Mouse (Mus musculus) regulatory T cell (primary cell): ENCODE results near the gene Psme2.

Experiments
- in situ Hi-C: fragments of 300-600 bp; cut with MboI, MseI; formaldehyde crosslinking; loops from one replicate; pipeline ENCODE4 v1.15.1; 2025; ENCODE audit warnings: high pct_unique_total_duplicates

Gene Psme2

DNA sequence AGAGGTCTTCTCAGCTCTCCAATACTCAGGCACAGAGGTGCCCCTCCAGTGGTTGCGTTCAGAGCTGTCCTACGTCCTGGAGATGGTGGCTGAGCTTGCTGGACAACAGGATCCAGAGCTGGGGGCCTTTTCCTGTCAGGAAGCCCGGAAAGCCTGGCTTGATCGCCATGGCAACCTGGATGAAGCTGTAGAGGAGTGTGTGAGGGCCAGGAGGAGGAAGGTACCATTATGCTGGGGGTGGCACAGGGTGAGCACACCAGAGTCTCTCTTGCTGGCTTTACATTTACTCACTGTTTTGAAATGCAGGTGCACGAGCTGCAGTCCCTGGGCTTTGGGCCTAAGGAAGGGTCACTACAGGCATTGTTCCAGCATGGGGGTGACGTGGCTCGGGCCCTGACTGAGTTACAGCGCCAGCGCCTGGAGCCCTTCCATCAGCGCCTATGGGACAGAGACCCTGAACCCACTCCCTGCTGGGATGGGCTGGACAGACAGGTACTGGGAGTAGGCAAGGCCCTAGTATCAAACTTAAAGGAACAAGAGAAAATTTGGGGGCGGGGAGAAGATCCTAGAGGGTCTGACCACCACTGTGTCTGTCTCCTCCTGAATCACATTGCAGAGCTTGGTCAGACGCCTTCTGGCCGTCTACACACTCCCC lies 5.2 kb upstream of the Psme2 start:
- in situ Hi-C loops: loop anchor here (25.0 kb wide), 1 partner anchor 709 kb away; the partner anchor contains the start of genes Bcl2l2, Gm20521, Pabpn1 and Ppp1r3e

DNA sequence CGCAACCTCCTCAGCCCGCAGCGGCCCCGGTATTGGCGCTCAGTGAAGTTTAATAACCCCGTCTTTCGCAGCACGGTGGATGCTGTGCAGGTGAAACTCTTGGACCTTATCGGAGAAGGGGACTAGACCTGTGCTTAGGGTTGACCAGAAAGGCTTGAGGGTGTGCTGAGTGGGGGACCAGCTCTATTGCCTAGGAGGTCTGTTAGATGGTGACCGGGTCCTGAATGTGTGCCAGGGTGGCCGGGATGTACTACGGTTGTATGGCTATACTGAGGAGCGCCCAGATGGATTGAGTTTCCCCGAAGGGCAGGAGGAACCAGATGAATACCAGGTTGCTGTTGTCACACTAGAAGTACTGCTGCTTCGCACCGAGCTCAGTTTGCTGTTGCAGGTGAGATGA lies 1.3 kb upstream of the Psme2 start:
- in situ Hi-C loops: loop anchor here (25.0 kb wide), 1 partner anchor 705 kb away; the partner anchor contains the start of genes Bcl2l2, Gm20521, Pabpn1 and Ppp1r3e

GRCm38 (mm10) chr14:55591331-55591891 lies 498 bp upstream of the Psme2 start, which contains the start of gene Rnf31:
Gene Rnf31 (plus strand): TSS chr14:55591708.
- in situ Hi-C loops: loop anchor here (25.0 kb wide), 1 partner anchor 704 kb away; the partner anchor contains the start of genes Bcl2l2, Gm20521, Pabpn1 and Ppp1r3e

GRCm38 (mm10) chr14:55589771-55590448 lies 1.0 kb downstream of the Psme2 start:
- in situ Hi-C loops: loop anchor here (25.0 kb wide), 1 partner anchor 703 kb away; the partner anchor contains the start of genes Bcl2l2, Gm20521, Pabpn1 and Ppp1r3e

DNA sequence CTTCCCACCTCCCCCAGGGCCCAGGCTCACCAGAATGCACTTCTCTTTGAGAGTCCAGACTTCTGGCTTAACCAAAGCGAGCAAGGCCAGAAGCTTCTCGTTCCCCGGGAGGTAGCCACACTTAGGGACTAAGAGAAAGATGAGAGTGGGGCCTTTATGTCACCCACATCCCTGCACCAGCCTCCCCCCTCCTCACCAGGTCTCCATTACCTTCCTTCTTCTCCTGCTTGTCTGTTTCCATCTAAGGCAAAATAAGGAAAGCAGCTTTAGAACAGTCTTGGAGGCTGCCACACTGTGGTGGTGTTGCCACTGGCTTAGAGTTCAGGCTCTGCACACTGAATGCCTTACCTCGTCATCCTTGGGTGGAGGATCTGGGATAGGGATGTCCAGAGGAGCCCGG lies 1.6 kb downstream of the Psme2 start:
- in situ Hi-C loops: loop anchor here (25.0 kb wide), 1 partner anchor 702 kb away; the partner anchor contains the start of genes Bcl2l2, Gm20521, Pabpn1 and Ppp1r3e

- in situ Hi-C loops: loop anchor here (25.0 kb wide), 1 partner anchor 699 kb away; the partner anchor contains the start of genes Bcl2l2, Gm20521, Pabpn1 and Ppp1r3e
These were observed 4.8 kb downstream of the Psme2 start for GRCm38 (mm10) chr14:55586149-55586548.

DNA sequence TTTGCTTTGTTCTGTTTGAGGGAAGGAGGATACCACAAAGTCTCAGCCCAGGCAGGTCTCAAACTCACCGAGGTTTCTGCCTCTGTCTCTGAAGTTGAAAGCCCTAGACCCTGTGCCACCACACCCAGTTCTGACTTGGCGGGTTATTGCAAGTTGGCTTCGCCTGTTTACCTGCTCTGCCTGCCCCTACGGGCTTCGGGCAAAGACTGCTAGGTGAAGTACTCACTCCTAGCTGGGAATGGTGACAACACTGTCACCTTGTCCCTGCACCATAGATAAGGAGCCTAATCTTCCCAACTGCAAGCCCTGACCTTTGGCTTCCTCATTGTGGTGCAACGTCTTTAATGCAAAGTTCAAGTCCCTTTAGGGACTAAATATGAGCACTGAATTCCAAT lies 5.3 kb downstream of the Psme2 start:
- in situ Hi-C loops: loop anchor here (25.0 kb wide), 1 partner anchor 698 kb away; the partner anchor contains the start of genes Bcl2l2, Gm20521, Pabpn1 and Ppp1r3e

GRCm38 (mm10) chr14:55584702-55585565 lies 6.0 kb downstream of the Psme2 start, which contains the start of gene Emc9:
Gene Emc9 (minus strand): TSS chr14:55585302.
- in situ Hi-C loops: loop anchor here (25.0 kb wide), 1 partner anchor 698 kb away; the partner anchor contains the start of genes Bcl2l2, Gm20521, Pabpn1 and Ppp1r3e

DNA sequence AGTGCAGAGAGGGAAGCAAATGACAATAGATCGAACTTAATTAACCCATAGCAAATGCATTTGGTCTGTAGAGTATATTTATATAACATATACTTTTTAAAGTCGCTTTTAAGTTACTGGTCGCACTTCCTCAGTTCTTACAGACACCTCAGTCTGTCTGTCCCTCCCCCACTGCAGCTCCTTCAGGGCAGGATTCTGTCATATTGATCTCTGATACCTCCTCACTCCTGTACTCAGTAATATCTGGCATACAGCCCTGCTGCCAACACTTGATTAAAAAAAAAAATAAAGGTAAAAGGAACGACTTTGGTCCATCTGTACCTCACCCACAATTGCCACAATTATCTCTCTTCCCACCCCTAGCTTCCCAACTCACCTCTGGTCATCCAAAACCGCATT lies 6.6 kb downstream of the Psme2 start:
- in situ Hi-C loops: loop anchor here (25.0 kb wide), 1 partner anchor 697 kb away; the partner anchor contains the start of genes Bcl2l2, Gm20521, Pabpn1 and Ppp1r3e

DNA sequence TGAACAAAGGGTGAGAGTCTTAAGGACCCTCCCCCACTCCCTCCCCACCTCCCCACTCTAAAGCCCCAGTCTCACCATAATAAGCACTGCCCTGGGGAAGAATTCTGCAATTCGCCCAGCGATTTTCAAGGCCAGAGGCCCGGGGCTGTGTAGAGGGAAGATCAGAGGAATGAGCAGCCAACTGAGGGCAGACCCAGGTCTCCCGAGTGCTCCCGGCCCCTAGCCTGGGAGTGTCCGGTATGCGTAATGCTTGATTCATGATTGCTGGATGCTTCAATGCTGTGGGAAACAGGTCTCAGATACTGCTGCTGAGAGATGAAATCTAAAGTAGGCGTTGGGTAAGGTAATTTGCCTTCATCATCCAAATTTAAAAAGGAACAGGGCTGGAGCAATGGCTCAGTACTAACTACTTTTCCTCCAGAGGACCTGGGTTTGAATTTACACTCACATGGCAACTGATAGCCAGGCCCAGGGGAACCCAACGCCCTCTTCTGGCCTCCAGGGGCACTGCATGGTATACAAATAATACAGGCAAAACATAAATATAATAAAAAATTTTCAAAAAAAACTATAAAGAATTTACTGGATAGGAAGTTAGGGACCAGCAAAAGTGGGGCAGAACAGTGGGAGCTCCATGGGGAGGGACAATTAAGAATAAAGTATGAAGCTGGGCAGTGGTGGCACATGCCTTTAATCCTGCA lies 8.8 kb downstream of the Psme2 start:
- in situ Hi-C loops: loop anchor here (25.0 kb wide), 1 partner anchor 695 kb away; the partner anchor contains the start of genes Bcl2l2, Gm20521, Pabpn1 and Ppp1r3e

- in situ Hi-C loops: loop anchor here (25.0 kb wide), 1 partner anchor 693 kb away; the partner anchor contains the start of genes Bcl2l2, Gm20521, Pabpn1 and Ppp1r3e
These were observed 10.2 kb downstream of the Psme2 start for GRCm38 (mm10) chr14:55580731-55581130.

- in situ Hi-C loops: loop anchor here (25.0 kb wide), 1 partner anchor 693 kb away; the partner anchor contains the start of genes Bcl2l2, Gm20521, Pabpn1 and Ppp1r3e
These were observed 11.1 kb downstream of the Psme2 start for GRCm38 (mm10) chr14:55579511-55580496.

DNA sequence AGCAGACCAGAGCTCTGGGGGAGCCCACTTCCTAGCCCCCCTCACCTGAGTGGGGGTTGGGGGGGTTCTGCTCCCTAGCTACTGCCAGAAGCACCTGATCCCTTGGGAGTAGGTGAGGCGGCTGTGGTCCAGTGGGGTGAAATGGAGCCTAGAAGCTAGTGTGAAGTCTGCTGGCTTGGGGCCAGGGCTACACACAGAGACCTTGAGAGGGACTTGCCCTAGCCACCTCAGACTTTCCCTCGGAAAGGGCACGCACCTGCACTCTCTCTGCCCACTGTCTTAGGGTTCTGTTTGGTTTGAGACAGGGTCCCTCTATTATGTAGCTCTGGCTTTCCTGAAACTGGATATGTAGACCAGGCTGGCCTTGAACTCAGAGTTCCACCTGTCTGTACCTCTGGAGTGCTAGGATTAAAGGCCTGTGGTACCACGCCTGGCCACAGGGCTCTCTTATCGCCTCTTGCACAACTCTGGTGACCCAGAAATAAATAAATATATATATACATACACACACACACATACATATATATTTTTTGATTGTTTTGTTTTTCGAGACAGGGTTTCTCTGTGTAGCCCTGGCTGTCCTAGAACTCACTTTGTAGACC lies 12.1 kb downstream of the Psme2 start:
- in situ Hi-C loops: loop anchor here (25.0 kb wide), 1 partner anchor 691 kb away; the partner anchor contains the start of genes Bcl2l2, Gm20521, Pabpn1 and Ppp1r3e

- in situ Hi-C loops: loop anchor here (25.0 kb wide), 1 partner anchor 691 kb away; the partner anchor contains the start of genes Bcl2l2, Gm20521, Pabpn1 and Ppp1r3e
These were observed 12.8 kb downstream of the Psme2 start, which contains the start of gene Psme1 for GRCm38 (mm10) chr14:55577871-55578667. Gene Psme1 (plus strand): TSS chr14:55578123.

DNA sequence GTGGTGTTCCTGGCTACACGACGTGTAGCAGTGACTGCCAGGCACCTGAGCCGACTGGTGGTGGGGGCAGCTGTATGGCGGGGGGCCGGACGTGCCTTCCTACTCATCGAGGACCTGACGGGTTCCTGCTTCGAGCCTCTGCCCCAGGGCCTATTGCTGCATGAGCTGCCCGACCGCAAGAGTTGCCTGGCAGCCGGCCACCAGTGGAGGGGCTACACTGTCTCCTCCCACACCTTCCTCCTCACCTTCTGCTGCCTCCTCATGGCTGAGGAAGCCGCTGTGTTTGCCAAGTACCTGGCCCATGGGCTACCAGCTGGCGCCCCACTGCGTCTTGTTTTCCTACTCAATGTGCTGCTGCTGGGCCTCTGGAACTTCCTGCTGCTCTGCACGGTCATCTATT lies 14.5 kb downstream of the Psme2 start:
- in situ Hi-C loops: loop anchor here (25.0 kb wide), 1 partner anchor 689 kb away; the partner anchor contains the start of genes Bcl2l2, Gm20521, Pabpn1 and Ppp1r3e

- in situ Hi-C loops: loop anchor here (25.0 kb wide), 1 partner anchor 688 kb away; the partner anchor contains the start of genes Bcl2l2, Gm20521, Pabpn1 and Ppp1r3e
These were observed 15.2 kb downstream of the Psme2 start for GRCm38 (mm10) chr14:55575711-55576110.

GRCm38 (mm10) chr14:55575302-55575701 lies 15.6 kb downstream of the Psme2 start, which contains the start of gene Fitm1:
Gene Fitm1 (plus strand): TSS chr14:55575617.
- in situ Hi-C loops: loop anchor here (25.0 kb wide), 1 partner anchor 688 kb away; the partner anchor contains the start of genes Bcl2l2, Gm20521, Pabpn1 and Ppp1r3e
